Mouse (Mus musculus): ENCODE results near the gene Clic5. TPM values are rescaled to one million over a fixed set of nuclear protein-coding genes. Genes with fewer than 3 reads are reported as not detected.
A peak's percentile ranks its signal among the peaks of the same experiment; 100 is the strongest.

Clic5 gene
- 0.01 TPM for polyA plus RNA-seq (2012; fragmentation: generic; extraction: Trizol)
- long read RNA-seq, experiment 1: 0 reads
- long read RNA-seq, experiment 2, full-length matches to known transcripts: 1 of 1 reads
- long read RNA-seq, experiment 2, partial matches to known transcripts: 0 of 1 reads
- long read RNA-seq, experiment 2, other reads (novel, unspliced or antisense): 0 of 1 reads

DNA sequence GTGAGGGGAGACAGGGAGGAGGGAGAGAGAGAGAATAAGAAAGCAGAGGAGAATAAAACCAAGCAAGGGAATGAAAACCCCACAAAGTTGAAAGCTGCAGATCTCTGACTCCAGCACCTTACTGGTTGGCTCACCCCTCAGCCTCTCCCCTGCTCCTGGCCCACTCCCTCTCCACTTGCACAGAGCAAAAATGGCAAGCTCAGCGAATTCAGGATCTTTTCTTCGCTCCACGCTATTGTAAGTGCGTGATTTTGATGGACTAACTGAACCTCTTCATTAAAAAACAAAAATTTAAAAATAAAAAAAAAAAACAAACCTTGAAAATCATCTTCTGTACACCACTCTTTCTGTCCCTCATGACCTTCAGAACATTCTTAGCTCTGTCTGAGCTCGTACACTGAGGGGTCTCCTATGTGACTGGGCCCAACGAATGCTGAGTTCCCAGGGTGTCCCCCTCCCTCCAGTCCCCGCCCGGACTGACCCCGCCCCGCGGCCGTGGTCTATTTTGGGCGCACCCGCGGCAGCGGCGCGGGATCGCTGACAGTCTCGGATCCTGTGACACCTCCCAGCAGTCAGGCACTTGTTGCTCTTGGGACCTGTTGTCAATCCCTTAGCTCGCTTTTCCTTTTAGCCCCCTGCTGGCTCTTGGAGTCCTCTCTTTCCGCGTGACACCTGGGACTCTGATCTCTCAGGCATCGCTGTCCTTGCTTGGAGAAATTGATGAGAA is at the start of gene Clic5:
Gene Clic5, plus strand, starts transcription at position 543 of the 727 bp plus-strand sequence.
- Histone ChIP-seq H3K36me3 (ENCODE audit: control insufficient read depth, insufficient read depth) (no peaks in the 10 kb centered on the region), H3K79me2 (ENCODE audit: control insufficient read depth, insufficient read depth) (no peaks in the 10 kb centered on the region), H3K27me3 (ENCODE audit: control insufficient read depth, insufficient read depth, insufficient read length) (peaks cover 13% of the 10 kb centered on the region), H3ac (ENCODE audit: control insufficient read depth, insufficient read length, low read depth) (peak within 1 kb of the TSS; percentile 69), H3K79me3 (ENCODE audit: low read depth) (no peaks in the 10 kb centered on the region), H3K4me3 (ENCODE audit: insufficient read depth, poor library complexity, severe bottlenecking) (no peak within 1 kb of the TSS)
- TF ChIP-seq MAX (IDR thresholded peaks at IDR 0.05) (no peak), CEBPB (IDR thresholded peaks at IDR 0.05; ENCODE audit: low read depth) (no peak), FOSL1 (IDR thresholded peaks at IDR 0.05; ENCODE audit: insufficient read depth, low read length, poor library complexity, severe bottlenecking) (no peak), CTCF (IDR thresholded peaks at IDR 0.05; ENCODE audit: control insufficient read depth, insufficient read depth, insufficient read length) (no peak), USF1 (IDR thresholded peaks at IDR 0.05; ENCODE audit: low read depth) (no peak), MYOG (IDR thresholded peaks at IDR 0.05; ENCODE audit: control insufficient read depth, extremely low read depth, insufficient read length) (no peak), MYOD1 (IDR thresholded peaks at IDR 0.05; ENCODE audit: control insufficient read depth, insufficient read length, low read depth) (no peak)

DNA sequence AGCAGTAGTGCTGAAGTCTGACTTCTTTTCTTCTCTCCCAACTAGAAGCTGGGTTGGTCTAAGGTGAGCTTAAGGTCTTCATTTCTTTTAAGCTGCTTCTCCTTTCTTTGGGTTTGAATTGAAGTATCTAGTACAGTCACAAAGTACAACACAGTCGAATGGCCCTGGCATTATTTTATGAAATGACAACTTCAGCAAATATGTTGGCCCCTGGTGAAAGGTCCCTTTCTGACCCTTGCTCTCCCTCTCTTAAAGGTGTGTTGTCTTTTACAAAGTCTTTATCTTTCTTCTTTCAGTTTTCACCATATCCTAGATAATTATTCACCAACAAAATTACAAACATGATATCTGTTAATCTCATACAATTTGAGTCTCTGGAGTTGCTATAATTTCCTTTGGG is 42.6 kb upstream of the Clic5 start:
- Histone ChIP-seq H3K79me3 (ENCODE audit: low read depth) (no peaks in the 10 kb centered on the region), H3K79me2 (ENCODE audit: control insufficient read depth, insufficient read depth) (no peaks in the 10 kb centered on the region), H3K4me3 (ENCODE audit: insufficient read depth, poor library complexity, severe bottlenecking) (no peak overlapping the region), H3K27me3 (ENCODE audit: control insufficient read depth, insufficient read depth, insufficient read length) (no peaks in the 10 kb centered on the region), H3K36me3 (ENCODE audit: control insufficient read depth, insufficient read depth) (no peaks in the 10 kb centered on the region), H3ac (ENCODE audit: control insufficient read depth, insufficient read length, low read depth) (no peak overlapping the region)
- TF ChIP-seq FOSL1 (IDR thresholded peaks at IDR 0.05; ENCODE audit: insufficient read depth, low read length, poor library complexity, severe bottlenecking) (no peak), MAX (IDR thresholded peaks at IDR 0.05) (no peak), MYOD1 (IDR thresholded peaks at IDR 0.05; ENCODE audit: control insufficient read depth, insufficient read length, low read depth) (no peak), USF1 (IDR thresholded peaks at IDR 0.05; ENCODE audit: low read depth) (no peak), MYOG (IDR thresholded peaks at IDR 0.05; ENCODE audit: control insufficient read depth, extremely low read depth, insufficient read length) (no peak), CEBPB (IDR thresholded peaks at IDR 0.05; ENCODE audit: low read depth) (no peak), CTCF (IDR thresholded peaks at IDR 0.05; ENCODE audit: control insufficient read depth, insufficient read depth, insufficient read length) (no peak)

DNA sequence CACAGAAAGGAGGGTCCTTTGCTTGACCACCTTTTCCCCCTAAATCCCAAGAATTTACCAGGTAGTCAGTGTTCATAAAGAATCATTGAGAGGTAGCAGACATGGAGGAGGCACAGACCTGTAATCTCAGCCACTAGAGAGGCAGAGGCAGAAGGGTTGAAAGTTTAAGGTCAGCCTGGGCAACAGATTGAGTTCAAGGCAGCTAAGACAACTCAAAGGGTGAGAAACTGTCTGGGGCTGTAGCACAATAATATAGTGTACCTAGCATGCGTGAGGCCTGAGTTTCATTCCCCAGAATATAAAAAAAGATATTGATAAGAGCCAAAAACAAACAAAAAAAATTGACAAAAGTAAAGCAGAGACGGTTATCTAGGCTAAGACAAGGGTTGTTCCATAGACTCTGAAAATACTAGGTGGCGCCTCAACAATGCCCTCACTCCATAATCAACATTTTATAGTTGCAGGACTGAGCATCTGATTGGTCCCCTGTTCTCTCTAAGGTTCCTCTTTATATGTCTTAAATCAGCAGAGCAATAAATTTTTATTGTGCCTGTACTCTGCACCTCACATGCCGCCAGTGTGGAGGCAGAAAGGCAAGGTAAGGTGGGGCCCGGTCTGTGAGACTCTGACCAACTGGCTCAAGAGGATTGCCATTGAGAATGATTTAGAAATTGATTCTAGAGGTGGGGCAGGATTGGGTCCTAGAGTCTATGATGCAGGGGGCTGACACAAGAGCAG is 40.1 kb upstream of the Clic5 start:
- Histone ChIP-seq H3K36me3 (ENCODE audit: control insufficient read depth, insufficient read depth) (no peaks in the 10 kb centered on the region), H3K79me2 (ENCODE audit: control insufficient read depth, insufficient read depth) (no peaks in the 10 kb centered on the region), H3ac (ENCODE audit: control insufficient read depth, insufficient read length, low read depth) (no peak overlapping the region), H3K27me3 (ENCODE audit: control insufficient read depth, insufficient read depth, insufficient read length) (no peaks in the 10 kb centered on the region), H3K79me3 (ENCODE audit: low read depth) (no peaks in the 10 kb centered on the region), H3K4me3 (ENCODE audit: insufficient read depth, poor library complexity, severe bottlenecking) (no peak overlapping the region)
- TF ChIP-seq MAX (IDR thresholded peaks at IDR 0.05) (no peak), USF1 (IDR thresholded peaks at IDR 0.05; ENCODE audit: low read depth) (no peak), MYOD1 (IDR thresholded peaks at IDR 0.05; ENCODE audit: control insufficient read depth, insufficient read length, low read depth) (no peak), MYOG (IDR thresholded peaks at IDR 0.05; ENCODE audit: control insufficient read depth, extremely low read depth, insufficient read length) (no peak), CTCF (IDR thresholded peaks at IDR 0.05; ENCODE audit: control insufficient read depth, insufficient read depth, insufficient read length) (no peak)

GRCm38 (mm10) chr17:44151130-44151529 is 37.3 kb upstream of the Clic5 start:
- TF ChIP-seq FOSL1 (IDR thresholded peaks at IDR 0.05; ENCODE audit: insufficient read depth, low read length, poor library complexity, severe bottlenecking): no peak
- TF ChIP-seq MAX (IDR thresholded peaks at IDR 0.05): no peak
- TF ChIP-seq CTCF (IDR thresholded peaks at IDR 0.05; ENCODE audit: control insufficient read depth, insufficient read depth, insufficient read length): peak; percentile 42
- Histone ChIP-seq H3K79me3 (ENCODE audit: low read depth) (no peaks in the 10 kb centered on the region), H3K27me3 (ENCODE audit: control insufficient read depth, insufficient read depth, insufficient read length) (no peaks in the 10 kb centered on the region)

DNA sequence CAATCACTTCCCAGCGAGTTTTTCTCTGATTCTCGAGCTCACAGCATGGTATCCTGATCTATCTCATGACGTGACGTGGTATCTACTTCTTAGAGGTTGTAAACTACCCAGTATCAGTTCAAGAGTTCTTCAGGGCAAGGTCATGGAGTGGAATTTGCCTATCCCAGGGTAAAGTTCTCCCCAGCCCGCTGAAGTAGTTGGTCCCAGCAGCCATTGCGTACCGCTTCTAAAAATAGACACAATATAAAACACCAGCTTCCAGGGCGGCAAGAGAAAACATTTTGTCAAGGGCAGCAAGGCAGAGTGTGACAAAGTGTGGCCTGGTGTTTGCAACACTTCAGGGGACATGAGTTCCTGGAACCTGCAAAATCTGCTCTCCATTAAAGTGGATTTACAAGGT is 36.5 kb upstream of the Clic5 start:
- H3K79me3 ChIP-seq (ENCODE audit: low read depth): no peaks in the 10 kb centered on the region
- no peak overlapping the region for H3ac ChIP-seq (ENCODE audit: control insufficient read depth, insufficient read length, low read depth)
- no peak overlapping the region for H3K4me3 ChIP-seq (ENCODE audit: insufficient read depth, poor library complexity, severe bottlenecking)
- H3K36me3 ChIP-seq (ENCODE audit: control insufficient read depth, insufficient read depth): no peaks in the 10 kb centered on the region
- no peaks in the 10 kb centered on the region for H3K27me3 ChIP-seq (ENCODE audit: control insufficient read depth, insufficient read depth, insufficient read length)
- no peak for TF ChIP-seq MAX (IDR thresholded peaks at IDR 0.05)
- TF ChIP-seq MYOD1 (IDR thresholded peaks at IDR 0.05; ENCODE audit: control insufficient read depth, insufficient read length, low read depth): no peak
- TF ChIP-seq CTCF (IDR thresholded peaks at IDR 0.05; ENCODE audit: control insufficient read depth, insufficient read depth, insufficient read length): no peak
- TF ChIP-seq MYOG (IDR thresholded peaks at IDR 0.05; ENCODE audit: control insufficient read depth, extremely low read depth, insufficient read length): no peak
- no peak for TF ChIP-seq FOSL1 (IDR thresholded peaks at IDR 0.05; ENCODE audit: insufficient read depth, low read length, poor library complexity, severe bottlenecking)
- no peak for TF ChIP-seq CEBPB (IDR thresholded peaks at IDR 0.05; ENCODE audit: low read depth)
- no peaks in the 10 kb centered on the region for H3K79me2 ChIP-seq (ENCODE audit: control insufficient read depth, insufficient read depth)

More at GRCm38 (mm10) chr17:44151130-44151529, 37.3 kb upstream of the Clic5 start:
- Histone ChIP-seq H3K4me3 (ENCODE audit: insufficient read depth, poor library complexity, severe bottlenecking) (no peak overlapping the region), H3ac (ENCODE audit: control insufficient read depth, insufficient read length, low read depth) (no peak overlapping the region), H3K79me2 (ENCODE audit: control insufficient read depth, insufficient read depth) (no peaks in the 10 kb centered on the region), H3K36me3 (ENCODE audit: control insufficient read depth, insufficient read depth) (no peaks in the 10 kb centered on the region)

All from C2C12 (cell line).